Mouse (Mus musculus) megakaryocyte progenitor cell, adult 5-6 weeks (primary cell): ENCODE measurements at regions not wholly inside any gene's neighbourhood (a gene's known extent, or its start where the extent isn't known, plus 50 kb on each side); places are given as distances from the start of the nearest gene placed in this dataset.

Source experiments
- ATAC-seq: replicated peaks from 2 replicates; pipeline ENCODE4 v1.8.0; 2016; ENCODE audit warnings: mild to moderate bottlenecking, moderate TSS enrichment, inconsistent platforms; ENCODE audit not compliant: poor library complexity

- ATAC-seq = no peak
Observed at GRCm38 (mm10) chr13:20661243-20661642, 132.7 kb upstream of the Aoah start.

DNA sequence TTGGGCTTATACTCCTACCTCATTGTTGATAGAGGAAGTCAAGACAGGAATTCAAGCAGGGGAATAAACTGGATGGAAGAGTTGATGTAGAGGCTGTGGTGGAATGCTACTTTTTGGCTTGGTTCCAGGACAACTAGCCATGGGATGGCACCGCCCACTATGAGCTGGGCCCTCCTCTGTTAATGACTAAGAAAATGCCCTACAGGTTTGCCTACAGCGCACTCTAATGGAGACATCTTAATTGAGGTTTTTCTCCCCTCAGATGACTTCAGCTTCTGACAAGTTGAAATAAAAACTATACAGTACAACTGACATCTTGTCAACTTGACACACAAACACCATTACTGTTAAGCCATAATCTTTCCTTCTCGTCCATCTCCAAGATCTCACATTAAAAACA is 115.2 kb upstream of the Aoah start:
- no peak for ATAC-seq

DNA sequence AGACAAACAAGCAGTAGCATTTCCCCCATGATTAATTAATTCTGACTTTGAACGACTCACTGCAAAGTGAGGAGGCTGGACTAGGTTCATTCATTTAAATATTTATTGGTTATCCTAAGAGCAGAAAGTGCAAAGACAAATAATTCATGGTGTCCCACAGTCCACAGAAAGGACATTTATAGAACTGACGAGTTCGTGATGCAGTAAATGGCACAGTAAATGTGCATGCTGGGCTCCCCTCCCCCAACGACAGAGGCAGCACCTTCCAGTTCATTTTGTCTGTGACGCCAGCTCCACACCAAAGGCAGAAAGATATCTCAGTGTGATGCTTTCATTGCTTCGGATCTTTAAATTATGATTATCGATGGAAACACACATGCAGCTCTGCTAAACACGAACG is 107.0 kb upstream of the Aoah start:
- no peak for ATAC-seq

DNA sequence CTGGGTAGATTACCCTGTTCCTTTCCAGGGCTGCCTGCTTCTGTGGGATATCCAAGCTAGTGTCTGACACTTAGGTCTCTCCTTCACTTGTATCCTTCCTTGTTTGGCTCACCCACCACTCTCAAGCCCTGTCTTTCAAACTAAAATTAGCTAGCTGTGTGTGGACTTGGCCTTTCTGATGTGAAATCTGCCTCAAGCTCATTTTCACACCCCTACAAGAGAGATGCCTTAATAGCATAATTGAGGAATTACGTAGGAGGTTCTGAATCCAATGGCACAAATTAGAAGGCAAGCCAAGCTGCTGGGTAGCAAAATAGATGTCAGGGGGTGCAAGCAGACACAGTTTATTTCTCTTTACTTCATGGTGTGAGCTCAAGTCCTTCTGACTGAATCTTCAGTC is 106.5 kb upstream of the Aoah start:
- ATAC-seq = no peak

DNA sequence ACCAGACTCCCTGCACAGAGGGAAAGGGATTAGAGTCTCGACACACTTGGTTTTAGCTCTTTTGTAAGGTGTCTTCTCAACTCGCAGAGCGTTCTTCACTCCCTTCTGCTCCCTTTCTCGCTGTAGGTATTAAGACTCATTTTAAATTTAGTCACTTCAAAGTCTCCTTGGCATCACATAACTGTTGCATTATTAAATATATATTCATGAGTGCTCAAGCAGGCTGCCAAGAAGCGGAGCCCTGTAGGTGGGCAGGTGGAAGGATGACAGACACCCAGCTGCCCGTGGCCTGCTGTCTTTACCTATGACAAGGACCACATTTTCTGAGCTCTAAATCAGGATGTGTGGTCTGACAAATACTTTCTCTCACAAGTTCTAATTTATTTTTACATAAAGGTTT is 82.4 kb upstream of the Aoah start:
- no peak for ATAC-seq

- no peak for ATAC-seq
Observed at GRCm38 (mm10) chr13:20723326-20724120, 70.4 kb upstream of the Aoah start.

- ATAC-seq = peak; percentile 68
Observed at GRCm38 (mm10) chr13:20724419-20724818, 69.5 kb upstream of the Aoah start.

GRCm38 (mm10) chr13:20725556-20725955 is 68.4 kb upstream of the Aoah start:
- ATAC-seq = no peak

DNA sequence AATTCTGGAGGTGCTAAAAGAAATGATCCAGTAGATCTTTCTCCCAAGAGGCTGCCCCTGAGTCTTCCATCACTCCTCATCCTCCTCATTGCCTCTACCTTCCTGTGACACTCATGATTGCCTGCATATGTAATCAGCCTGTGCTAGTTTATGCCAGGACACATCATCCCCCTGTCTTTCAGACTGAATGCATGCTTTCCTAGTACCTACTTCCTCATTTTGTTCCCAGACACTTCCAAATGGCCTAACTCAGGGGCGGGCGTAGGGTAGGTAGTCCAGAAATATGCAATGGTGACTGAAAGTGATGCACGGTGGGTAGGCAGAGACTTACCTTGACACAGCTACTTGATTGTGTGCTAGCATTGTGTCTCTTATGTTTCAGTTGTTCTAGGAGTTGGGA is 65.8 kb upstream of the Aoah start:
- peak; percentile 63 for ATAC-seq

- ATAC-seq = no peak
Observed at GRCm38 (mm10) chr13:20733046-20733445, 60.9 kb upstream of the Aoah start.

DNA sequence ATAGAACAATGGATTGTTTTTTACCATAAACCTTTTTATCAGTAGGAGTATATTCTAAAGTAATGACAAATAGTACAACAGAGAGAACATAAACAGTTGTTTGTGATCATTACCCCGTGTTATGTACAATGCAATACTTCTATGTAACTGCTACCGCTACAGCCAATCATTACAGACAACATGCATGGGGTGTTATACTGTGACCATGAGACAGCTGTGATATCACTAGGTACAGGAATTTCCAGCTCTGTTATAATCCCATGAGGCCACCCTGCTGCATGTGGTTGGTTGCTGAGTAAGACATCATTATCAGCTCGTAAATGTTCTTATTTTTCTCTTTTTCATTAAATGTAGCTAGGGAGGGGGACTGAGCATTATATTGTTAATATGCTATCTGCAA is 59.6 kb upstream of the Aoah start:
- no peak for ATAC-seq

- ATAC-seq = no peak
Observed at GRCm38 (mm10) chr13:20736609-20737008, 57.3 kb upstream of the Aoah start.
